Mouse (Mus musculus) cerebellum, adult 8-10 months (tissue): ENCODE data around the gene Zbtb44.

Experiments used
- DNase-seq: peaks from one replicate; pipeline ENCODE4 v3.0.0; 2022

Gene Zbtb44

DNA sequence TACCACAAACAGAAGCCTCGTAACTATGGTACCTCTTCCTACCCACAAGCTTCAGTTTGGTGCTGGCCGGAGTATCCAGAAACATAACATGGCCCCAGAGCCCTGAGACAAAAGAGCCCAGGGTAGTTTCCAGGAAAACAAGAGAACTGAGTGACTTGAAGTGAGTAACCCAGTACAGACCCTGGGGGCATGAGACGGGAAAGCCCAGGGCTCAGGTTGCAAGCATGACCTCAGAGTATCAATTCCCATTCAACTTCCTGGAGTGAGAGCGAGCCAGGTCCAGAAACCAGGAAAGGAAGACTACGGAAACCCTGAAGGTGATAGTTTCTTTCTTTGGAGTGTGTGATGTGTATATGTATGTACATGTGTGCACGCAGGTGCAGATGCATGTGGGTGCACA lies 87.0 kb downstream of the Zbtb44 start:
- no peak for DNase-seq

DNA sequence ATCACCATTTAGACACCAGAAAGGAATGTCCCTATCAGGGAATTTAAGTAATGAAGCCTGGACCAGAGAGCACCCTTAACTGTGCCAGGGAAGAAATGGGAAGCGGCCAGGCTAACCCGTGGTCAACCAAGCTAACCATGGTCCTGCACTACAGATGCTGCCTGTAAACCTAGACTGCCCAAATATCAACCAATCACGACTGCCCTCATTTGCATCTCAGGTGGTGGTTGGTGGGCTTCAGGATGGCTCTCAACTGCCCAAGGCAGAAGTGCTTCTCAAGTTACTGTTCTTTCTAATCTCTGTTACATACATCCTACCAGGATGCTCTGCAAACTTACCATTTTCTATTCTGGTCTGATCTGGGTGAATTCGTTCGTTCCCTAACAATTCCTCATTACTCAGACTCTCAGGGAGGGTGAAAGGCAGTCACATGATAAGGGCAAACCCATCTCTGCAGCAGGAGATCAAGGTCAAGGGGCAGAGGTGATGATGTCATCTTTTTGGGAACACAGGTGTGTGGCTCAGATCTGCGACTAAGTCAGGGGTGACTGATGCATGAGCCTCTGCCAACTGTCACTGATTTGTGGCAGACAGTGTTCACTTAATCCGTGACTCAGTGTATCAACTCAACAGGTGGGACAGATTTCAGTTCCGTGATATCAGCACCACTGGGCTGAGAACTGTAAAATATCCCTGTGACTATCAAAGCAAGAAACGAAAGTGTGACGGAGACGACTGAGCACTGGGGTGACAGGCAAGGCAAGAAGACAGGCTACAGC lies 88.3 kb downstream of the Zbtb44 start:
- no peak for DNase-seq

DNA sequence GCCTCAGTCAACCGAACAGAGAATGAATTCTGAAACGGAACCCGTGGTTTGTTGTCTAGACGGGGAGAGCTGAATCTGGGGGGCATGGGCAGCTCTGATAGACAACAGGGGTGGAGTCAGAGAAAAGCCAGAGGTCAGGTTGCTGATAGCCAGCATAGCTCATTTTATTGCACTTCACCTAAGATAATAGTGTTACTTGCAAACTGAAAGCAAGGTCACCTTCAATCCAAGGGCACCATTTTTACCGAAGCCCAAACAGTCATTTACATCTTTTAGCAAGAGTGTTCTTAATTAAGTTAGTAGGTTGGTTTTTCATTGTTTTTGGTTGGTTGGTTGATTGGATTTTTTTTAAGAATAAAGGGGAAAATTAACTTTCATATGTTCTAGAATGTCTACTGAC lies 89.0 kb downstream of the Zbtb44 start:
- no peak for DNase-seq

DNA sequence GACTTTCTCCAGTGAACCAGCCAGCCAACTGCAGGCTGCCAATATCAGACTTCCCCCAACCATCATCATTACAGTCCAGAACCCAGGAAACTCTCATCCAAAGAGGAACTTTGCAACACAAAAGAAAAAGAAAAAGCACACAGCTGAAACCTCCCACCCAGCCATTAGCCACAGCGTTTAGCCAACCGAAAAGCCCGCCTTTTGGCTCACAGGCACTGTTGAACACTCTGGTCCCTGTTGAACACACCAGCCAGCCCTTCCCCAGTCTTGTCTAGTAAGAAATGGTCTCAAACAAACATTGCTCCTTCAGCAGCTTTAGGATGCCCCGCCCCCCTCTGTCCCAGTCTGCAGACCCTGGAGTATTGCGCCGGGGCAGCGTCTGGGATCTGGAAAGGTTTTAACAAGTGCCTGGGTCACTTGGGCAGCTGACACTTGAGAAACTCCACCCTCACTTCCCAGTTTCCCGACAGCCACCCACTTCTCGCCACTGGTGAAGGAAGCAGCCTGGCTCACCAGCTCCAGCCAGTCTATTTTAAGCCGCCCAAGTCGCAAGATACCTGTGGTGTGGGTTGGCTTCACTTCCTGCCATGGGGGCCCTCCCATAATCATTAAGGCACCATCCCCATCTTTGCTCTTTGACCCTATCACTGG lies 89.6 kb downstream of the Zbtb44 start:
- no peak for DNase-seq

DNA sequence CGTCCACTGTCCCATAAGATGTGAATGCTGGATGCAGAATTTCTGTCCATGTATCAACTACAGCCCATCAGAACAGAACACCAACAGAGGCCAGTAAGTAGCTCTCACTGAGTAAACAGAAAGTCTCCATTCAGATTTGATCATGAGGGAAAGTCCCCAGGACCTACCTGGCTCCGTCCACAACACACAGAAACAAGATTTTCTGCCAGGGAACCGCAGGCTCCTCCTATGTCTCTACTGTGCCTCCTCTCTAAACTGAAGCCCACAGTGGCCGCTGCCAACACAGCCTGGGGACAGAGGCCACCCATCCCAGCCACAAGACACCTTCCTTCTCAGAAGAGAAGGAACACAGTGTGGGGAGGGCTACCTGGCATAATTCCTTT lies 90.1 kb downstream of the Zbtb44 start:
- no peak for DNase-seq

DNA sequence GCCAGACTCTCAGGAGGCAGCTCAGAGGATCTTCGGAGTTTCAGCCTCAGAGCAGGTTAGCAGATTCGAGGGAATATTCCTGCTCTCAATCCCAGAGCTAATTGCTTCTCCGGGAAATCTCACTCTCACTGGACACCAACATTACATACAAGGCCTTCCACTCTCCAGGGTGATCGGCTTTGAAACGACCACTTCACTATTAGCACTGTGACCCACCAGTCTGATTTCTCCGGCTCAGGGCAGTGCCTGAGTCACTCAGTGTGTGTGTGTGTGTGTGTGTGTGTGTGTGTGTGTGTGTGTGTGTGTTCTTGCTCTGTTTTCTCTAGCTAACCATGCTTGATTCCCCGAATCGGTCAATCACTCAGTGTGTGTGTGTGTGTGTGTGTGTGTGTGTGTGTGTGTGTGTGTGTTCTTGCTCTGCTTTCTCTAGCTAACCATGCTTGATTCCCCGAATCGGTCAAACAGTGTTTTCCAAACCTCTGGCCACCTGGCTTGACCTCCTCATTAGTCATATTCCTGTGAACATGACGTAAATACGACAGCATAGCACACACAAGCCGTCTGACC lies 92.1 kb downstream of the Zbtb44 start:
- no peak for DNase-seq
